Mouse (Mus musculus): ENCODE results near the gene Slco2a1.

The Slco2a1 gene

GRCm38 (mm10) chr9:102988462-102988861 lies at the start of gene Slco2a1:
Gene Slco2a1, plus strand, starts transcription at chr9:102988712.
- no peak for DNase-seq (ENCODE audit: low spot score)

GRCm38 (mm10) chr9:102942221-102942620 lies 46.3 kb upstream of the Slco2a1 start:
- DNase-seq (ENCODE audit: low spot score): no peak

- DNase-seq (ENCODE audit: low spot score): no peak
Measured at GRCm38 (mm10) chr9:102944891-102945290, 43.6 kb upstream of the Slco2a1 start.

GRCm38 (mm10) chr9:102946469-102947015 lies 42.0 kb upstream of the Slco2a1 start:
- no peak for DNase-seq (ENCODE audit: low spot score)

GRCm38 (mm10) chr9:102948706-102949105 lies 39.8 kb upstream of the Slco2a1 start:
- no peak for DNase-seq (ENCODE audit: low spot score)

GRCm38 (mm10) chr9:102951091-102951994 lies 37.2 kb upstream of the Slco2a1 start:
- DNase-seq (ENCODE audit: low spot score): no peak

- no peak for DNase-seq (ENCODE audit: low spot score)
Measured at GRCm38 (mm10) chr9:102955866-102956265, 32.6 kb upstream of the Slco2a1 start.

- no peak for DNase-seq (ENCODE audit: low spot score)
Measured at GRCm38 (mm10) chr9:102958703-102959102, 29.8 kb upstream of the Slco2a1 start.

GRCm38 (mm10) chr9:102961356-102962092 lies 27.0 kb upstream of the Slco2a1 start:
- DNase-seq (ENCODE audit: low spot score): no peak

GRCm38 (mm10) chr9:102962093-102962788 lies 26.3 kb upstream of the Slco2a1 start:
- DNase-seq (ENCODE audit: low spot score): no peak

GRCm38 (mm10) chr9:102963321-102963720 lies 25.2 kb upstream of the Slco2a1 start:
- no peak for DNase-seq (ENCODE audit: low spot score)

GRCm38 (mm10) chr9:102964644-102965043 lies 23.9 kb upstream of the Slco2a1 start:
- DNase-seq (ENCODE audit: low spot score): no peak

- DNase-seq (ENCODE audit: low spot score): no peak
Measured at GRCm38 (mm10) chr9:102972393-102973050, 16.0 kb upstream of the Slco2a1 start.

- DNase-seq (ENCODE audit: low spot score): no peak
Measured at GRCm38 (mm10) chr9:102975887-102976286, 12.6 kb upstream of the Slco2a1 start.

- no peak for DNase-seq (ENCODE audit: low spot score)
Measured at GRCm38 (mm10) chr9:102977090-102977489, 11.4 kb upstream of the Slco2a1 start.

GRCm38 (mm10) chr9:102977791-102978492 lies 10.6 kb upstream of the Slco2a1 start:
- no peak for DNase-seq (ENCODE audit: low spot score)

GRCm38 (mm10) chr9:102979011-102979700 lies 9.4 kb upstream of the Slco2a1 start:
- no peak for DNase-seq (ENCODE audit: low spot score)

GRCm38 (mm10) chr9:102979956-102980355 lies 8.6 kb upstream of the Slco2a1 start:
- no peak for DNase-seq (ENCODE audit: low spot score)

- DNase-seq (ENCODE audit: low spot score): no peak
Measured at GRCm38 (mm10) chr9:102980420-102980819, 8.1 kb upstream of the Slco2a1 start.

GRCm38 (mm10) chr9:102981791-102982190 lies 6.7 kb upstream of the Slco2a1 start:
- DNase-seq (ENCODE audit: low spot score): no peak

Measured in urinary bladder, postnatal 25 days (tissue).